Mouse (Mus musculus): Measurements from ENCODE around the gene Baiap2.

GRCm38 (mm10) chr11:119948803-119949202 is 6.2 kb downstream of the Baiap2 start:
- no peak for TF ChIP-seq CTCF (IDR thresholded peaks at IDR 0.05)
- no peak for TF ChIP-seq POLR2A (IDR thresholded peaks at IDR 0.05; ENCODE audit: insufficient read depth, low read depth, low read length)
- TF ChIP-seq EP300 (IDR thresholded peaks at IDR 0.05; ENCODE audit: insufficient read depth, low read depth, low read length) = no peak

Data from heart, adult 2 months (tissue).